Mouse (Mus musculus) stomach, embryonic 16.5 days (tissue): Measurements from ENCODE around the gene Plin1. TPM values are rescaled to one million over a fixed set of nuclear protein-coding genes. Genes with fewer than 3 reads are reported as not detected.

Experiments used
- ATAC-seq: fragments of 200-750 bp; cut with Nextera tagmentation; 2 replicates; pipeline ENCODE4 v1.8.0; 2017; ENCODE audit warnings: moderate number of reproducible peaks, moderate TSS enrichment; ENCODE audit not compliant: insufficient read depth, low FRiP score
- H3K27ac ChIP-seq: fragments of 300-500 bp; sonication (generic); 2 replicates; pipeline ENCODE4 v1.5.1; 2014; ENCODE audit warnings: low read length
- H3K27me3 ChIP-seq: fragments of 300-500 bp; sonication (generic); 2 replicates; pipeline ENCODE4 v1.6.1; 2014; ENCODE audit warnings: low read length, control low read depth, mixed read lengths; ENCODE audit not compliant: control insufficient read depth, insufficient read depth
- H3K36me3 ChIP-seq: fragments of 300-500 bp; sonication (generic); 2 replicates; pipeline ENCODE4 v1.6.1; 2014; ENCODE audit warnings: low read length; ENCODE audit not compliant: control insufficient read depth, insufficient read depth
- H3K4me1 ChIP-seq: fragments of 300-500 bp; sonication (generic); 2 replicates; pipeline ENCODE4 v1.6.1; 2014; ENCODE audit warnings: low read length, control low read depth, mixed read lengths; ENCODE audit not compliant: control insufficient read depth, insufficient read depth
- H3K4me2 ChIP-seq: fragments of 300-500 bp; sonication (generic); 2 replicates; pipeline ENCODE4 v1.6.1; 2014; ENCODE audit warnings: low read depth, low read length, mixed read lengths
- H3K4me3 ChIP-seq: fragments of 300-500 bp; sonication (generic); replicated peaks from 2 replicates; pipeline ENCODE4 v1.5.1; 2014; ENCODE audit warnings: mild to moderate bottlenecking, low read length
- H3K9ac ChIP-seq: fragments of 300-500 bp; sonication (generic); 2 replicates; pipeline ENCODE4 v1.6.1; 2014; ENCODE audit warnings: low read length
- H3K9me3 ChIP-seq: fragments of 300-500 bp; sonication (generic); replicated peaks from 2 replicates; pipeline ENCODE4 v1.6.1; 2016; ENCODE audit warnings: low read length, control low read depth; ENCODE audit not compliant: control insufficient read depth
- WGBS: fragments of 180-500 bp; shearing (Covaris S2); extraction: QIAGEN DNeasy Blood & Tissue Kit; methylation state at CpG from one replicate; pipeline ENCODE4 v1.1.7; 2014; 5-methylcytosine and 5-hydroxymethylcytosine counted together
- polyA plus RNA-seq: library from polyadenylated mRNA; unstranded; fragments of >200 nt; fragmentation: Nextera tagmentation; extraction: Ambion mirVana; gene quantifications from 2 replicates; pipeline ENCODE4 v1.2.1, GENCODE M21; 2015

Gene Plin1
- polyA plus RNA-seq, 1 experiment from 2014 or later: not detected

DNA sequence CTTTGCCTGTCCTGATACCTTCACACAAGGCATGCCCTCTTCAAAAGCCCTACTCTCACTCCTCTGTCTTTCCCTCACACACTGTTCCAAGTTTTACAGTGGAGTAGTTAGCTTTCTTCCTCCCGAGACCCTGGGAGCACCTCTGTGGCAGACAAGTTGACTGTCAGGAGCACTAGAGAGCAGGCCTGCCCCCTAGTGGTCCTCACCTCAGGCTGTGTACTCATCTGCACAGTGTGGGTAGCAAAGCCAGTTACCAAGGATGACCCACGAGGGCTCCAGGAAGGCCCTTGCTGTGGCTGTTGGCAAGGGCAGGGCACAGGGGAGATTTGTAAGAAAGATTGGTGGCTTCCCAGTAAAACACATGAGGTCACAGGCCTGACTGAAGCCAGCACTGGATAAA is 5.6 kb downstream of the Plin1 start:
- Histone ChIP-seq H3K36me3 (no peaks in the 10 kb centered on the region), H3K4me3 (no peak overlapping the region), H3K9me3 (no peaks in the 10 kb centered on the region), H3K4me2 (no peak overlapping the region), H3K4me1 (no peaks in the 10 kb centered on the region), H3K27ac (no peak overlapping the region), H3K9ac (no peak overlapping the region), H3K27me3 (peaks cover 5% of the 10 kb centered on the region; the same call in 1 of the 2 replicates)
- ATAC-seq: peak; percentile 45; the same call in 1 of the 2 replicates
- 10% methylated on average over 2 of the region's 2 CpGs for WGBS

DNA sequence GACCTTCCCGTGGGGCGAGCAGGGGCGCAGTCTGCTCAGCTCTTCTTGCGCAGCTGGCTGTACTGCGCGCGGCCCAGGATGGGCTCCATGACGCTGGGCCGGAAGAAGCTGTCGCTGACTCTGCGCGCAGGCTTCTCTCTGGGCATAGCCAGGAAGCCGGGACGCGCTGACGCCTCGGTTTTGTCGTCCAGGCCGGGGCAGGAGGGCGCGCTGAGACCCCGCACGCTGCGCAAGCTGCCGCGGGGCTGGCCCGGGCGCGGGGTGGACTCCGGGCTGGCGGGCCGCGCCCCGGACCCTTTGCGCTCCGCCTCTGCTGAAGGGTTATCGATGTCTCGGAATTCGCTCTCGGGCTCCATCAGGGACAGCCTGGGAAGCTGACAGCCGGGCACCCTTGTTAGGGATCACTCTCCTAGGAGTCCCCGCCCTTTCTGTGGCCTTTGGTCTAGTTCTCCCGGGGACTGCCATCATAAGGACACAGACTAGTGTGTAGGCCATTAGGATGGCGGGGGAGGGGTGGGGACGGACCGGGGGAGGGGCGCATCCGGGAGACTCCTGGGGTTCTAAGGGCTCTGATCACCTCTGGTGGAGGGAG is 11.2 kb downstream of the Plin1 start:
- peak; percentile 77 for ATAC-seq
- WGBS: 1% methylated on average over 48 of the region's 48 CpGs
- Histone ChIP-seq H3K36me3 (no peaks in the 10 kb centered on the region), H3K27me3 (peaks cover 6% of the 10 kb centered on the region; the same call in 1 of the 2 replicates), H3K9me3 (no peaks in the 10 kb centered on the region), H3K4me1 (no peaks in the 10 kb centered on the region), H3K27ac (peak overlapping the region; percentile 10; the same call in 1 of the 2 replicates), H3K9ac (peak overlapping the region; percentile 86), H3K4me3 (peak overlapping the region; percentile 66), H3K4me2 (peak overlapping the region; percentile 80)

DNA sequence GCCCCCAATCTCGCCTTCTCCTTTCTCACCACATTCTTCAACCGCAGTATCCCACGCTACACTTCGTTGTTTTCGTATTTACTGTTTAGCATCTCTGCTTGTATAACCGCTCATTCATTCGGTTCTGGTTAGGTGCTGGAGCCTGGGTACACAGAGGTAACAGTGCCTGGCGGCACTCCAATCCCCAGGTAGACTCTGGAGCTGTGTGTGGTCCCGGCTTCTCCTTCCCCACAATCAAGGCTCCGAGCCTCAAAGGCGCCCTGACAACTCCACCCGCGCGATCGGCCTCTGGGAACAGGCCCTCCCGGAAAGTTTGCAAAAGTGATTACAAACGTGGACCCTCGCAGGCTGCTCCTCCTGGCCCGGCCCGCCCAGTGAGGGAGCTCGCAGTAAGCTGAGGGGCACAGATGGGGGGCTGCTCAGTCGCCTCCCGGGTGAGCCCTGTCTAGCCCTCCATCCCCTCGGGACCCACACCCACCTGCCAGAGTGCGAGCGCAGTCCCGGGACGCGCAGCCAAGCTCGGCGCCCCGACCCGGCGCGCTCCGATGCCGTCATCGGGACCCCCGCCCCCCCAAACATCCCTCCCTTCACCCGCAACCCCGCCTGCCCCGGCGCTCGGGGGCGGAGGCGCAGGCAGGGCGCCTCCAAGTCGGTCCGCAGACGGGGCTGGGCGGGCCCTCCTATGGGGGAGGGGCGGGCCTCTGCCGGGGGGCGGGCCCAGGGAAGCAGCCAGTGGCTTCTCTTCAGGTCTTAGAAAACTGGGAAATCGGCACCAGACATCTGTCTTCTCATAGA is 17.3 kb downstream of the Plin1 start, which contains the start of gene Kif7:
Gene Kif7, minus strand, starts transcription at position 534 of the 795 bp plus-strand sequence.
- peak; percentile 96 for ATAC-seq
- Histone ChIP-seq H3K27me3 (peaks cover 5% of the 10 kb centered on the region), H3K4me2 (peak within 1 kb of the TSS; percentile 81), H3K9me3 (no peaks in the 10 kb centered on the region), H3K27ac (no peak within 1 kb of the TSS), H3K4me3 (peak within 1 kb of the TSS; percentile 62), H3K36me3 (no peaks in the 10 kb centered on the region), H3K9ac (peak within 1 kb of the TSS; percentile 70), H3K4me1 (peaks cover 6% of the 10 kb centered on the region; the same call in 1 of the 2 replicates)
- under 1% methylated on average over 52 of the region's 55 CpGs for WGBS

DNA sequence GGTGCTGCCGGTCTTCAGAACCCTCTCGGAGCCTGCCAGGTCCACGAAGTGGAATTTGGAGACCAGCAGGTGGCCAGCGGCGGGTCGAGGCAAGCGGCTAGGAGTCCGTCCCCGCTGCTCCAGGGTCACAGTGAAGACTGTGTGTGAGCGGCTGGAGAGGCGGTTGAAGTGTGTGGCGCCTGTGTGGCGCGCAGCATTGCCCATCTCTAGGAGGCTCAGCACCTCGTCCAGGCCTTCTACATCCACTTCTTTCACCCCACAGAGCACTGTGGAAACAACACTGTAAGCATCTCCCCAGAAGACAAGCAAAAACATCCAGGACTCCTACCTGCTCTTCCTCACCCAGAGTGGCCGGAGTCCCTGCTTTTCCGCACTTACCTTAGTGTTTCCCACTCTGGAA is 21.9 kb downstream of the Plin1 start:
- H3K4me3 ChIP-seq: no peak overlapping the region
- ATAC-seq: no peak
- peaks cover 3% of the 10 kb centered on the region; the same call in 1 of the 2 replicates for H3K4me1 ChIP-seq
- peaks cover 5% of the 10 kb centered on the region for H3K27me3 ChIP-seq
- H3K9ac ChIP-seq: no peak overlapping the region
- no peak overlapping the region for H3K27ac ChIP-seq
- no peaks in the 10 kb centered on the region for H3K9me3 ChIP-seq
- whole genome bisulfite sequencing: 60% methylated on average over 17 of the region's 17 CpGs
- H3K36me3 ChIP-seq: 0 out of 2 replicates have a peak, but pooled peaks cover 3% of the 10 kb centered on the region
- H3K4me2 ChIP-seq: no peak overlapping the region

DNA sequence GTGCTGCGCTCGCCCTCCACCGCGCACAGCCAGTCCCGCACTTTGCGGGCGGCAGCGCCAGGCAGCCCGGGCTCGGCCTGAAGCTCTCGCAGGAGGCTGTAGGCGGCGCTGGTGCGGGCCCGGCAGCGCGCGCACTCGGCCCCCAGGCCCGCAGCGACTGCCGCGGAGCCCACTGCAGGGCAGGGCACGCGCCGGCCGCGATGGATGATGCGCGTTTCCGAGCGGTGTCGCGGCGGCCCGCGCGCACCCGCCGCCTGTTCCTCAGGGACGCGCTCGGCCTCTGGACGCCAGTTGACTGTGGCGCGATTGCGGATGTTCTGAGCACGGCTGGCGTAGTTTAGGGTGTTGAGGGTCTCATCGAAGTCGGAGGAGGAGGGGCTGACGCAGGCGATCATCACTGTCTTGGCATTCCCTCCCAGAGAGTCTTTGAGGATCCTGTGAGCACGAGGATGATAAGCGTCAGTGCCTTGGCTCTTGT is 22.5 kb downstream of the Plin1 start:
- WGBS: 2% methylated on average over 55 of the region's 55 CpGs

DNA sequence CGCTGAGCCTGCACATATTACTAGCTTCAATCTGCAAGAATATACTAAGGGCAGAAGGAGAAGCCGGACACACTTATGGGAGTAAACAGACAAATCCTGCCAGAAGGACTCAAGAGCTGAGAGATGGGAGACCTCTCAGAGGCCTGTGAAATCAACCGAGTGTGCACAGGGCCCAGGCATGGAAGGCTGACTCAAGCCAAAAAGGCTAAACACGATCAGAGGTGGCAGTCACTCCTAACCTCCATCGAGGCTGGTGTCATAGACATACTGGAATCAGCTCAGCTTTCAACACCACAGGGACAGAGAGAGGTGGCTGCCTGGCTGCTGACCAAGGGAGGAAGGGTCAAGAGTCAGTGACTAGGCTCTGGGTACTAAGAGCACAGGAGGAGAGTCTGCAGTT is 27.5 kb downstream of the Plin1 start:
- ATAC-seq: no peak
- Histone ChIP-seq H3K9ac (no peak overlapping the region), H3K4me3 (no peak overlapping the region), H3K27me3 (no peaks in the 10 kb centered on the region; the same call in 1 of the 2 replicates), H3K4me1 (no peaks in the 10 kb centered on the region), H3K36me3 (0 out of 2 replicates have a peak, but pooled peaks cover 3% of the 10 kb centered on the region), H3K27ac (no peak overlapping the region), H3K9me3 (no peaks in the 10 kb centered on the region), H3K4me2 (no peak overlapping the region)
- WGBS: 92% methylated on average over 5 of the region's 5 CpGs

More for the DNA sequence above, 22.5 kb downstream of the Plin1 start:
- Histone ChIP-seq H3K27ac (no peak overlapping the region), H3K36me3 (0 out of 2 replicates have a peak, but pooled peaks cover 3% of the 10 kb centered on the region), H3K4me1 (peaks cover 3% of the 10 kb centered on the region; the same call in 1 of the 2 replicates), H3K9me3 (no peaks in the 10 kb centered on the region), H3K27me3 (peaks cover 5% of the 10 kb centered on the region), H3K9ac (peak overlapping the region; percentile 64), H3K4me3 (peak overlapping the region; percentile 44), H3K4me2 (peak overlapping the region; percentile 71)
- ATAC-seq: peak; percentile 51; the same call in 1 of the 2 replicates

DNA sequence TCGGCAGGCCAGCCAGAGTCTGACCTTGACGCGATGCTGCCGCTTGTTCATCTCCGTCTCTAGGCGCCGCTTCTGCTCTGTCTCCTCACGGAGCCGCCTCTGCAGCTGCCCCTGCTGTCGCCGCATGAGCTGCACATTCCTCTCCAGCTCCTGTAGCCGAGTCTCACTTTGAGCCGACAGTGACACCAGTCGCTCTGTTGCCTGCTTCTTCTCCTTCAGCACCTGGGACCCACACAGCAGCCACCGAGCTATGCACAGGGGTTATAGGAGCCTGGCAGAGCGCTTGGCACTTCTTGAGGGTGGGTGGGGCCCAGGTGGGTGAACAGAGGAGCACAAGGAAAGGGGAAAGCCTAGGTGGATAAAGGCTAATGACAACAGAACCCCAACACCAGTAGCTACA is 29.9 kb downstream of the Plin1 start:
- WGBS: 82% methylated on average over 16 of the region's 16 CpGs
- Histone ChIP-seq H3K4me1 (no peaks in the 10 kb centered on the region), H3K27ac (no peak overlapping the region), H3K4me3 (no peak overlapping the region), H3K27me3 (no peaks in the 10 kb centered on the region), H3K4me2 (no peak overlapping the region), H3K9ac (no peak overlapping the region), H3K9me3 (no peaks in the 10 kb centered on the region), H3K36me3 (no peaks in the 10 kb centered on the region)
- no peak for ATAC-seq

DNA sequence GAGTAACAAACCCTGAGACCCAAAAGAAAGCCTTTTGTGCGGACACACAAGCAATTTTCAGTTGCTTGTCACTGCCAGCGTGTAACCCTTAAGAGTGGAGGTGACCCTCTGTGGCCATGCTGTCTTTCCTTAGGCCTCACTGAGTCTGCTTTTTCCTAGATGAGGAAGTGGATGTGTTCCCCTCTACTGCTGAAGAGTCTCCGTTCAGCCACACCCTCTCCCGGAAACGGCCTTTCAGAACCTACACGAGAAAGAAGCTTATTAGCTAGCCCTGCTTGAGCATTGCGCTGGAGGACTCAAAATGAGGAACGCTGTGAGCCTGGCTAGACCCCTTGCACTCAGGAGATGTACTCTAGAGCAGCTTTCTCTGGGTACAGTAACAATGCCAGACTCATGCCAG is 36.2 kb downstream of the Plin1 start:
- peaks cover 15% of the 10 kb centered on the region; the same call in 1 of the 2 replicates for H3K36me3 ChIP-seq

DNA sequence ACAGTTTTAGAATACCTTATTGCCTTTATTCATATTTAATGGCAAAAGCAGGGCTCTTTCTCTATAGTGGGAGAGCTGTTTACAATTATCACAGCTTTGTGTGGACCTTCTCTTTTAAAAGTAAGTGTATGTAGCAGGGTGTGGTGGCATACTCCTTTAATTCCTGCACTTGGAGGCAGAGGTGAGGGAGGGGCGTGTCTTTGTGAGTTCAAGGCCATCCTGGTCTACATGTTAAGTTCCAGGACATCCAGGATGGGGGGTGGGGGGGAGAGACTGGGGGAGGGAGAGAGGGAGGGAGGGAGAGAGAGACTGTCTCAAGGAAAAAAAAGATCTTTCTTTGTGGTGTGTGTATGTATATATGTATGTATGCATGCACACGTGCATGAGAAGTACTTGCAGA is 52.5 kb downstream of the Plin1 start:
- ATAC-seq: no peak

More for the DNA sequence above, 36.2 kb downstream of the Plin1 start:
- Histone ChIP-seq H3K4me3 (no peak overlapping the region), H3K4me1 (no peaks in the 10 kb centered on the region), H3K4me2 (no peak overlapping the region), H3K27me3 (no peaks in the 10 kb centered on the region), H3K9me3 (no peaks in the 10 kb centered on the region), H3K9ac (no peak overlapping the region), H3K27ac (no peak overlapping the region)
- WGBS: 85% methylated on average over 8 of the region's 8 CpGs
- ATAC-seq: no peak

More for the DNA sequence above, 52.5 kb downstream of the Plin1 start:
- Histone ChIP-seq H3K4me2 (no peak overlapping the region), H3K9ac (no peak overlapping the region), H3K27me3 (no peaks in the 10 kb centered on the region), H3K4me1 (no peaks in the 10 kb centered on the region), H3K9me3 (no peaks in the 10 kb centered on the region), H3K27ac (no peak overlapping the region), H3K4me3 (no peak overlapping the region), H3K36me3 (peaks cover 23% of the 10 kb centered on the region)
- WGBS: 88% methylated on average over 2 of the region's 2 CpGs
